Mouse (Mus musculus) G1E (cell line): ENCODE results near the gene Usp30. TPM values are rescaled to one million over a fixed set of nuclear protein-coding genes. Genes with fewer than 3 reads are reported as not detected.
A peak's percentile ranks its signal among the peaks of the same experiment; 100 is the strongest.

ENCODE experiments used
- ATAC-seq: 2 replicates; pipeline ENCODE4 v1.8.0; 2016; ENCODE audit warnings: mild to moderate bottlenecking; ENCODE audit not compliant: insufficient number of reproducible peaks, poor library complexity, low FRiP score, severe bottlenecking; ENCODE audit errors: extremely low read depth
- DNase-seq: peaks from one replicate; pipeline ENCODE4 v3.0.0; 2012; ENCODE audit warnings: low spot score
- H3K27me3 ChIP-seq: 2 replicates; pipeline ENCODE4 v1.6.1; 2012; ENCODE audit warnings: mild to moderate bottlenecking, low read length, inconsistent platforms; ENCODE audit not compliant: insufficient read depth
- H3K36me3 ChIP-seq: replicated peaks from 2 replicates; pipeline ENCODE3; 2012; ENCODE audit warnings: mild to moderate bottlenecking, inconsistent platforms
- H3K4me1 ChIP-seq: 2 replicates; pipeline ENCODE4 v1.6.1; 2012; ENCODE audit warnings: low read depth, low read length, inconsistent platforms, mixed read lengths; ENCODE audit not compliant: insufficient read depth
- H3K4me3 ChIP-seq: 2 replicates; pipeline ENCODE4 v1.5.1; 2012; ENCODE audit warnings: low read depth, mild to moderate bottlenecking, inconsistent platforms, low read length, moderate library complexity, mixed read lengths
- H3K9me3 ChIP-seq: replicated peaks from 2 replicates; pipeline ENCODE4 v1.6.1; 2012; ENCODE audit warnings: inconsistent platforms
- CTCF ChIP-seq: IDR thresholded peaks from 2 replicates; pipeline ENCODE4 v1.5.1; 2012; ENCODE audit warnings: low read depth, low read length, inconsistent platforms, mixed read lengths
- GATA1 ChIP-seq: IDR thresholded peaks from 2 replicates; pipeline ENCODE4 v1.6.1; 2012; ENCODE audit warnings: borderline replicate concordance, low read length, inconsistent platforms, mixed read lengths
- GATA2 ChIP-seq: IDR thresholded peaks from 2 replicates; pipeline ENCODE4 v1.6.1; 2012; ENCODE audit warnings: low read depth, low read length, inconsistent platforms, borderline replicate concordance
- POLR2AphosphoS5 ChIP-seq: IDR thresholded peaks from 2 replicates; pipeline ENCODE4 v1.6.1; 2012; ENCODE audit warnings: low read depth, low read length, inconsistent platforms; ENCODE audit not compliant: insufficient replicate concordance
- TAL1 ChIP-seq: conservative IDR thresholded peaks from 2 replicates; pipeline ENCODE4 v1.6.1; 2012; ENCODE audit warnings: low read depth, low read length, inconsistent platforms, mixed read lengths
- polyA plus RNA-seq: library from polyadenylated mRNA; stranded (reverse); fragments of >175 nt; gene quantifications from 2 replicates; pipeline ENCODE4 v1.2.3, GENCODE M21; 2012
- total RNA-seq, 2 experiments: library from RNA; stranded (forward) in 1 of 2; stranded (reverse) in 1 of 2; fragments of 200-1000 nt in 1 of 2; fragments of >200 nt in 1 of 2; fragmentation: Nextera tagmentation in 1 of 2; gene quantifications; 2 replicates each; pipeline ENCODE4 v1.2.3; 2014 to 2017

The Usp30 gene
- total and polyA plus RNA-seq, 3 experiments: 7.6 to 11.8 (median 9.9) TPM

- DNase-seq (no peak), ATAC-seq (no peak)
- TF ChIP-seq POLR2AphosphoS5: no peak
- no peak for TF ChIP-seq GATA1
- TF ChIP-seq TAL1: no peak
- no peak for TF ChIP-seq GATA2
- TF ChIP-seq CTCF: no peak
- Histone ChIP-seq H3K36me3 (peaks cover 97% of the 10 kb centered on the region), H3K4me1 (no peaks in the 10 kb centered on the region; the same call in 1 of the 2 replicates), H3K9me3 (no peaks in the 10 kb centered on the region), H3K4me3 (no peak overlapping the region), H3K27me3 (no peaks in the 10 kb centered on the region)
Measured at GRCm38 (mm10) chr5:114115030-114115429, 49.8 kb downstream of the Usp30 start.

- H3K9me3 ChIP-seq: no peaks in the 10 kb centered on the region
- H3K27me3 ChIP-seq: no peaks in the 10 kb centered on the region
- no peak for DNase-seq
- H3K4me1 ChIP-seq: peaks cover 3% of the 10 kb centered on the region; the same call in 1 of the 2 replicates
- peaks cover 97% of the 10 kb centered on the region for H3K36me3 ChIP-seq
- no peak for ATAC-seq
- no peak overlapping the region for H3K4me3 ChIP-seq
- TF ChIP-seq CTCF (no peak), POLR2AphosphoS5 (no peak), TAL1 (no peak), GATA2 (no peak)
Measured at GRCm38 (mm10) chr5:114116586-114116985, 51.3 kb downstream of the Usp30 start.

GRCm38 (mm10) chr5:114119806-114120205 lies 54.5 kb downstream of the Usp30 start:
- TF ChIP-seq POLR2AphosphoS5 (no peak), GATA2 (no peak), CTCF (no peak), TAL1 (no peak), GATA1 (no peak)
- Histone ChIP-seq H3K4me1 (peaks cover 8% of the 10 kb centered on the region), H3K27me3 (no peaks in the 10 kb centered on the region), H3K4me3 (no peak overlapping the region), H3K36me3 (peaks cover 97% of the 10 kb centered on the region), H3K9me3 (no peaks in the 10 kb centered on the region)
- ATAC-seq (no peak), DNase-seq (no peak)

- Histone ChIP-seq H3K4me1 (peaks cover 43% of the 10 kb centered on the region), H3K4me3 (no peak overlapping the region), H3K36me3 (peaks cover 64% of the 10 kb centered on the region), H3K9me3 (no peaks in the 10 kb centered on the region), H3K27me3 (no peaks in the 10 kb centered on the region)
- no peak for DNase-seq
- no peak for ATAC-seq
- no peak for TF ChIP-seq CTCF
- no peak for TF ChIP-seq POLR2AphosphoS5
- TF ChIP-seq TAL1: no peak
Measured at GRCm38 (mm10) chr5:114126008-114126407, 60.7 kb downstream of the Usp30 start.

- Histone ChIP-seq H3K27me3 (no peaks in the 10 kb centered on the region), H3K4me3 (no peak overlapping the region; the same call in 1 of the 2 replicates), H3K36me3 (peaks cover 58% of the 10 kb centered on the region), H3K4me1 (peaks cover 50% of the 10 kb centered on the region), H3K9me3 (no peaks in the 10 kb centered on the region)
- DNase-seq (no peak), ATAC-seq (no peak)
- TF ChIP-seq GATA2: no peak
- TF ChIP-seq CTCF: no peak
Measured at GRCm38 (mm10) chr5:114126499-114127244, 61.4 kb downstream of the Usp30 start.

DNA sequence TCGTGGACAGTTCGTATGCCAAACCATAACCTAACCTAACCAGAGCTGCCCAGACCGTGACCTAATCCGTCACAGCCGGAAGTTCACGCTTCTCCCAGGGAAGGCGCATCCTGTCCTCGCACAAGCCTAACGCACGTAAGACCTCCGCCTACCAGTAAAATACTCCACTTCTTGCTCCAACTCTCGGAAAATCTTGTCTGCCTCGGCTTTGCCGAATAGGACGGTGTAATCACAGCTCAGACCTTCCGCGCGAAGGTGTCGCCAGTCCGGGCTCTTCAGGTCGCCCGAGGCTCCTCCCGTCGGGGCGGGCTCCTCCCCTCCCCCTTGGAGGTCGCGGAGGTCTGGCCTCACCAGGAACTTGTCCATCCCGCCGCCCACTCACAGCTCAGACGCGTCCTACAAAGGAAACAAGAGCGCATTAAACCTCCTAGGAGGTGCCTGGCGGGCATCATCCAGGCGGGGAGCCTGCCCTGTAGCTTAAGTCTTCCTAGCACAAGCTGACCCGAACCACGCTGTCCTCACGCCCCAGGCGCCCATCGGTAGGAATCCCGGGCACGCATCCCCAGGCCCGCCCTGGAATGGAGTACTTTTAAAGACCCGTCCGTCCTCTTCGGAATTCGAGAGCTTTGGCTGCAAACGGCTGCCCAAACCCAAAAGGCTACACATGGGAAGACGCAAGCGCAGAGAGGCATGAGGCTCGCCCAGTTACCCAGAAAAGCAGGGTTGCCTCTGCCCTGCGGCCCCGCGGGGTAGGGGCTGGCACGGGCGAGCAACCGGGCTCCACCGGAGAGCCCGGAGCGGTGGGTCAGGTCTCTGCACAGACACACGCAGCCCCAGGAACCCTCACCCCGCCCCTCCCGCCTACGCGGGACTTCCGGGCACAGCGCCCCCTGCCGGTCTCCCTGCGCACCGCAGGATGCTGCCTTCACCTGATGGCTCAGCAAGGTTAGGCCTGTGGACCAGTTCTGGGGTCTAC lies 62.4 kb downstream of the Usp30 start, which contains the start of gene Alkbh2:
Gene Alkbh2 (minus strand): TSS at position 845 of the 976 bp plus-strand sequence.
- no peaks in the 10 kb centered on the region for H3K9me3 ChIP-seq
- peak within 1 kb of the TSS; percentile 77 for H3K4me3 ChIP-seq
- TF ChIP-seq CTCF (peak; percentile 98), GATA1 (no peak)
- DNase-seq (peak; percentile 84), ATAC-seq (no peak)
- peaks cover 55% of the 10 kb centered on the region for H3K36me3 ChIP-seq
- H3K4me1 ChIP-seq: peaks cover 56% of the 10 kb centered on the region
- no peaks in the 10 kb centered on the region for H3K27me3 ChIP-seq
